Comparison of ENCODE assay signal across 9 mouse cellular contexts in the genomic region with DNA sequence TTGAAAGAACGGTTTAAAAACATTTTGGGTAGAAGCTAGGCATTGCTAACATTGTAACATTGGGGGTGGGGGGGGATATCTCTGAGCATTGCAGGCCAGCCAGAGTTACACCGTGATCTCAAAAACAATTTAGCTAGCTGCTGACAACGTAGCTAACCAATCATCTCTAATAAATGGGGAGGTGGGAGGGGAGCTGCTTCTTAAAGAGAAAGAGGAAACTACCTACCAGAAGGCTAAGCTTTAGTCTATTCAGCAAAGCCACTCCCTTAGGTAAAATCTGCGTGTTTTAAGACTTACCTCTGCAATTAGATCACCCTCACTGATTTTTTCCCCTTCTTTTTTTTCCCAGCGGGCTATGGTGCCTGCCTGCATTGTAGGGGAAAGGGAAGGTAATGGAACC. TPM values are rescaled to one million over a fixed set of nuclear protein-coding genes. Genes with fewer than 3 reads are reported as not detected.
A peak's percentile ranks its signal among the peaks of the same experiment; 100 is the strongest.
DNase-seq lines count a peak whose midpoint lies in the region; ATAC-seq and TF ChIP-seq lines count a peak whose summit lies in the region.
"Had no signal": no experiment of that assay in that cellular context is flagged by ENCODE, and none has a peak within 500 bp of the region (broad histone marks: within the 10 kb centered on the region; RNA-seq: fewer than 3 reads in every experiment).

No protein-coding gene starts in this region.

- H3K36me3 ChIP-seq in heart, embryonic 11.5 days (ENCODE audit: control insufficient read depth, insufficient read depth, low read length) = peaks cover 5% of the 10 kb centered on the region; the same call in 1 of the 2 replicates
- H3K36me3 ChIP-seq in E14TG2a.4 (ENCODE audit: insufficient read depth, low read length) = peaks cover 26% of the 10 kb centered on the region
- H3K36me3 ChIP-seq in forebrain, embryonic 16.5 days (ENCODE audit: control insufficient read depth, insufficient read depth) = peaks cover 3% of the 10 kb centered on the region

- no peak for TF ChIP-seq CTCF in E14TG2a.4 (conservative IDR thresholded peaks at IDR 0.05; ENCODE audit: low read length)

- no peaks in the 10 kb centered on the region for H3K9me3 ChIP-seq in heart, embryonic 11.5 days (replicated peaks; ENCODE audit: control insufficient read depth, low read length)
- H3K9me3 ChIP-seq in E14TG2a.4 (ENCODE audit: low read length) = no peaks in the 10 kb centered on the region
- no peaks in the 10 kb centered on the region for H3K9me3 ChIP-seq in forebrain, embryonic 16.5 days (ENCODE audit: control insufficient read depth, low read length)

- no peak for ATAC-seq in heart, embryonic 11.5 days (replicated peaks; ENCODE audit: insufficient number of reproducible peaks, low FRiP score, low TSS enrichment)
- no peak for ATAC-seq in forebrain, embryonic 16.5 days
- peak; percentile 4; the same call in 1 of the 2 replicates for ATAC-seq in megakaryocyte-erythroid progenitor cell, adult 5-6 weeks (replicated peaks; ENCODE audit: low FRiP score, low TSS enrichment, poor library complexity, severe bottlenecking)

- 17% methylated on average over 5 of the region's 5 CpGs for WGBS in heart, embryonic 11.5 days (ENCODE audit: insufficient replicate concordance)
- WGBS in forebrain, embryonic 16.5 days = 25% methylated on average over 5 of the region's 5 CpGs

- peak overlapping the region; percentile 68 for H3K4me2 ChIP-seq in heart, embryonic 11.5 days
- peak overlapping the region; percentile 87 for H3K4me2 ChIP-seq in forebrain, embryonic 16.5 days (ENCODE audit: low read length)

- DNase-seq in heart, adult 9 months (ENCODE audit: low spot score in 2 of 2) = no peak
- no peak for DNase-seq in layer of hippocampus, adult 8-10 months (ENCODE audit: low spot score in 2 of 2)
- no peak for DNase-seq in adrenal gland, adult 18-20 months (ENCODE audit: low spot score in 2 of 2)
- no peak for DNase-seq in urinary bladder, postnatal 14 days (ENCODE audit: low spot score)

- peak overlapping the region; percentile 99 for H3K4me3 ChIP-seq in heart, embryonic 11.5 days (ENCODE audit: low read depth, low read length)
- H3K4me3 ChIP-seq in E14TG2a.4 (replicated peaks; ENCODE audit: low read length) = peak overlapping the region; percentile 96
- H3K4me3 ChIP-seq in forebrain, embryonic 16.5 days (replicated peaks; ENCODE audit: low read length) = peak overlapping the region; percentile 94

- peak overlapping the region; percentile 97 for H3K9ac ChIP-seq in heart, embryonic 11.5 days (ENCODE audit: low read depth, low read length)
- peak overlapping the region; percentile 89 for H3K9ac ChIP-seq in forebrain, embryonic 16.5 days (replicated peaks; ENCODE audit: low read depth, low read length)

- no peak overlapping the region for H3K27ac ChIP-seq in heart, embryonic 11.5 days (ENCODE audit: low read depth, low read length)
- peak overlapping the region; percentile 83; the same call in 1 of the 2 replicates for H3K27ac ChIP-seq in forebrain, embryonic 16.5 days (ENCODE audit: low read length)

- no peaks in the 10 kb centered on the region for H3K27me3 ChIP-seq in heart, embryonic 11.5 days (ENCODE audit: control insufficient read depth, insufficient read depth, low read length)
- no peaks in the 10 kb centered on the region for H3K27me3 ChIP-seq in E14TG2a.4 (ENCODE audit: insufficient read depth, low read length)
- H3K27me3 ChIP-seq in forebrain, embryonic 16.5 days (replicated peaks; ENCODE audit: control insufficient read depth, insufficient read depth, low read length) = no peaks in the 10 kb centered on the region

- peaks cover 5% of the 10 kb centered on the region; the same call in 1 of the 2 replicates for H3K4me1 ChIP-seq in heart, embryonic 11.5 days (ENCODE audit: control insufficient read depth, insufficient read depth, low read length)
- H3K4me1 ChIP-seq in E14TG2a.4 (replicated peaks; ENCODE audit: low read depth, low read length) = peaks cover 17% of the 10 kb centered on the region
- peaks cover 17% of the 10 kb centered on the region for H3K4me1 ChIP-seq in forebrain, embryonic 16.5 days (replicated peaks; ENCODE audit: control insufficient read depth, insufficient read depth, low read length)

RNA-seq across cellular contexts. Expression of a gene that starts 1.2 kb away (rescaled TPM):
- polyA plus RNA-seq in heart, embryonic 11.5 days (2014; fragmentation: Nextera tagmentation; extraction: Ambion mirVana) = 122 and 144 TPM in 2 replicates
- 43.4 and 44.3 TPM in 2 replicates for polyA plus RNA-seq in forebrain, embryonic 16.5 days (2015; fragmentation: Nextera tagmentation; extraction: Ambion mirVana)
- 41.0 and 51.5 TPM in 2 replicates for total RNA-seq in megakaryocyte-erythroid progenitor cell, adult 5-6 weeks (2014; fragmentation: Nextera tagmentation)
- total RNA-seq in megakaryocyte-erythroid progenitor cell, adult 5-6 weeks (2017) = 52.4 and 68.9 TPM in 2 replicates
- 100 to 1,000 TPM; 117 to 138 (median 125) TPM for total RNA-seq in layer of hippocampus, adult 8-10 months (2022)
- 100 to 1,000 TPM; 164 to 320 TPM for total RNA-seq in adrenal gland, adult 18-20 months (2021)

RNA-seq across cellular contexts. Expression of a gene that starts 41.1 kb away (rescaled TPM):
- polyA plus RNA-seq in heart, embryonic 11.5 days (2014; fragmentation: Nextera tagmentation; extraction: Ambion mirVana) = 20.2 and 21.3 TPM in 2 replicates
- polyA plus RNA-seq in forebrain, embryonic 16.5 days (2015; fragmentation: Nextera tagmentation; extraction: Ambion mirVana) = 19.7 and 20.6 TPM in 2 replicates
- 21.6 and 27.6 TPM in 2 replicates for total RNA-seq in megakaryocyte-erythroid progenitor cell, adult 5-6 weeks (2014; fragmentation: Nextera tagmentation)
- total RNA-seq in megakaryocyte-erythroid progenitor cell, adult 5-6 weeks (2017) = 46.2 and 51.8 TPM in 2 replicates
- 10 to 100 TPM; 17.0 to 23.7 (median 19.5) TPM for total RNA-seq in layer of hippocampus, adult 8-10 months (2022)
- 10 to 100 TPM; 24.5 to 25.6 TPM for total RNA-seq in adrenal gland, adult 18-20 months (2021)

RNA-seq across cellular contexts. Expression of a gene that starts 41.3 kb away (rescaled TPM):
- 1.8 and 3.1 TPM in 2 replicates for polyA plus RNA-seq in heart, embryonic 11.5 days (2014; fragmentation: Nextera tagmentation; extraction: Ambion mirVana)
- polyA plus RNA-seq in forebrain, embryonic 16.5 days (2015; fragmentation: Nextera tagmentation; extraction: Ambion mirVana) = 2.7 and 4.1 TPM in 2 replicates
- total RNA-seq in megakaryocyte-erythroid progenitor cell, adult 5-6 weeks (2014; fragmentation: Nextera tagmentation) = 3.5 and 3.8 TPM in 2 replicates
- total RNA-seq in megakaryocyte-erythroid progenitor cell, adult 5-6 weeks (2017) = 10.4 TPM in 1 of 2 replicates, not detected in the other
- total RNA-seq in layer of hippocampus, adult 8-10 months (2022) = 1 to 10 TPM; 2.7 to 6.2 (median 5.7) TPM
- total RNA-seq in adrenal gland, adult 18-20 months (2021) = 1 to 10 TPM; 1.2 to 2.1 TPM
- total RNA-seq: monocyte, adult 5-6 weeks had no signal

RNA-seq across cellular contexts. Expression of a gene that starts 54.7 kb away (rescaled TPM):
- polyA plus RNA-seq in heart, embryonic 11.5 days (2014; fragmentation: Nextera tagmentation; extraction: Ambion mirVana) = 292 and 318 TPM in 2 replicates
- 308 and 327 TPM in 2 replicates for polyA plus RNA-seq in forebrain, embryonic 16.5 days (2015; fragmentation: Nextera tagmentation; extraction: Ambion mirVana)
- total RNA-seq in megakaryocyte-erythroid progenitor cell, adult 5-6 weeks (2014; fragmentation: Nextera tagmentation) = 176 and 190 TPM in 2 replicates
- total RNA-seq in megakaryocyte-erythroid progenitor cell, adult 5-6 weeks (2017) = 253 and 291 TPM in 2 replicates
- 100 to 1,000 TPM; 182 to 219 (median 194) TPM for total RNA-seq in layer of hippocampus, adult 8-10 months (2022)
- 100 to 1,000 TPM; 210 to 223 TPM for total RNA-seq in adrenal gland, adult 18-20 months (2021)

RNA-seq across cellular contexts. Expression of a gene that starts 54.8 kb away (rescaled TPM):
- polyA plus RNA-seq in heart, embryonic 11.5 days (2014; fragmentation: Nextera tagmentation; extraction: Ambion mirVana) = 572 and 623 TPM in 2 replicates
- polyA plus RNA-seq in forebrain, embryonic 16.5 days (2015; fragmentation: Nextera tagmentation; extraction: Ambion mirVana) = 205 and 215 TPM in 2 replicates
- 254 and 275 TPM in 2 replicates for total RNA-seq in megakaryocyte-erythroid progenitor cell, adult 5-6 weeks (2014; fragmentation: Nextera tagmentation)
- 241 and 307 TPM in 2 replicates for total RNA-seq in megakaryocyte-erythroid progenitor cell, adult 5-6 weeks (2017)
- total RNA-seq in layer of hippocampus, adult 8-10 months (2022) = 100 to 1,000 TPM; 108 to 126 (median 114) TPM
- 100 to 1,000 TPM; 260 to 414 TPM for total RNA-seq in adrenal gland, adult 18-20 months (2021)
